Mouse (Mus musculus) forebrain, postnatal 0 days (tissue): Measurements from ENCODE around the gene Grin2c. TPM values are rescaled to one million over a fixed set of nuclear protein-coding genes. Genes with fewer than 3 reads are reported as not detected.

Source experiments
- ATAC-seq: fragments of 200-750 bp; cut with Nextera tagmentation; 2 replicates; pipeline ENCODE4 v1.8.0; 2017; ENCODE audit warnings: mild to moderate bottlenecking, moderate library complexity
- DNase-seq: peaks from one replicate; pipeline ENCODE4 v3.0.0-alpha.2; 2015
- H3K27ac ChIP-seq: fragments of 300-500 bp; sonication (generic); 2 replicates; pipeline ENCODE4 v1.5.1; 2014; ENCODE audit warnings: low read depth, mild to moderate bottlenecking, antibody characterized with exemption, low read length, moderate library complexity, mixed read lengths
- H3K27me3 ChIP-seq: fragments of 300-500 bp; sonication (generic); 2 replicates; pipeline ENCODE4 v1.6.1; 2014; ENCODE audit warnings: mild to moderate bottlenecking, low read length, mixed read lengths; ENCODE audit not compliant: insufficient read depth
- H3K36me3 ChIP-seq: fragments of 300-500 bp; sonication (generic); 2 replicates; pipeline ENCODE4 v1.6.1; 2014; ENCODE audit warnings: mild to moderate bottlenecking, moderate library complexity; ENCODE audit not compliant: insufficient read depth
- H3K4me1 ChIP-seq: fragments of 300-500 bp; sonication (generic); 2 replicates; pipeline ENCODE4 v1.6.1; 2014; ENCODE audit warnings: antibody characterized with exemption; ENCODE audit not compliant: insufficient read depth
- H3K4me2 ChIP-seq: fragments of 300-500 bp; sonication (generic); 2 replicates; pipeline ENCODE4 v1.6.1; 2014; ENCODE audit warnings: low read depth, mild to moderate bottlenecking, moderate library complexity
- H3K4me3 ChIP-seq: fragments of 300-500 bp; sonication (generic); 2 replicates; pipeline ENCODE4 v1.5.1; 2014; ENCODE audit warnings: low read depth, low read length, mixed read lengths
- H3K9ac ChIP-seq: fragments of 300-500 bp; sonication (generic); 2 replicates; pipeline ENCODE4 v1.6.1; 2014; ENCODE audit warnings: mild to moderate bottlenecking
- H3K9me3 ChIP-seq: fragments of 300-500 bp; sonication (generic); 2 replicates; pipeline ENCODE4 v1.6.1; 2016; ENCODE audit warnings: low read length
- CTCF ChIP-seq: sonication (generic); IDR thresholded peaks from 2 replicates; pipeline ENCODE4 v1.5.1; 2016; ENCODE audit warnings: antibody characterized with exemption, control low read depth, low read depth
- WGBS: fragments of 180-500 bp; shearing (Covaris S2); extraction: QIAGEN DNeasy Blood & Tissue Kit; methylation state at CpG from one replicate; pipeline ENCODE4 v1.1.7; 2014; 5-methylcytosine and 5-hydroxymethylcytosine counted together
- polyA plus RNA-seq: library from polyadenylated mRNA; unstranded; fragments of >200 nt; fragmentation: Nextera tagmentation; extraction: Ambion mirVana; gene quantifications from 2 replicates; pipeline ENCODE4 v1.2.1, GENCODE M21; 2015
- total RNA-seq: library from RNA; depleted of rRNA; stranded (reverse); fragments of >200 nt; gene quantifications from 2 replicates; pipeline ENCODE4 v1.2.3, GENCODE M21; 2014

Gene Grin2c
- total and polyA plus RNA-seq, 2 experiments from 2014 or later = 0.48 to 1.6 TPM

DNA sequence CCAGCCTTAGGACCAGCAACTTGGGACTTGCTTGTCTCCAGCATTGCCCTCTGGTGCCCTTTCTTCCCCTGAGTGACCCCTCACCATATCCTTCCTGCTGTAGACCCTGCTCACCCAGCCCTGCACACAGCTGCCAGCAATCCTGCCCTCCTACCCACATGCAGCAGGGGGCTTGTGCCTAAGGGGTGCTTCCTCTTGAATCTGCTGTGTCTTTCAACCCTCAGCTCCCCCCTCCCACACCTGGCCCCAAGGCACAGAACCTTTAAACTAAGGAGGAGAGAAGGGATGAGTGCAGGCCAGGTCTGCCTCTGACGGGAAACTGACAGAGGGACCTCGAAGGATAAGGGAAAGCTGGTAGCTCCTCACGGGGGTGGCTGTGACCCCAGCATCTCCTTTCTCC, 24.3 kb downstream of the Grin2c start:
- Histone ChIP-seq H3K4me3 (no peak overlapping the region), H3K9me3 (no peaks in the 10 kb centered on the region), H3K27me3 (no peaks in the 10 kb centered on the region; the same call in 1 of the 2 replicates), H3K9ac (no peak overlapping the region), H3K36me3 (peaks cover 22% of the 10 kb centered on the region), H3K4me1 (no peaks in the 10 kb centered on the region; the same call in 1 of the 2 replicates), H3K27ac (no peak overlapping the region), H3K4me2 (no peak overlapping the region)
- no peak for DNase-seq
- TF ChIP-seq CTCF = no peak
- no peak for ATAC-seq
- 82% methylated on average over 3 of the region's 3 CpGs for WGBS

DNA sequence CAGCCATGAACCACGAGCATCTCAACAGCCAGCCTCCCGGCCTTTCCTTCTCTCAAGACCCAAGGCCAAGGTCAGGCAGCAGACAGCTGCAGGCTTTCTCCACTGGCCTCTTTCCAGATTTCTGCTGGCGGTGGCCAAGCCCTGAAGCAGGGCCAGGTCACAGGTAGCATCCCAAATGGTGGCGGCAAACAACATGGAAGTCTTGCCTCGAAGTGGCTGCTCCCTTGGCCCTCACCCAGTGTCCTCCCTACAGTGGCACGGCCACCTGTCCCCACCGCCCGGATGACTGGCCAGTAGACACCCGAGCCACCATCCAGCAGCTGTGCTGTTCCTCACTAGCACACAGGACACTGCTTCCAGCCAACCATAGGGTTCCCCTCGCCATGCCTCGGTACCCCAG, 25.6 kb downstream of the Grin2c start:
- Histone ChIP-seq H3K27ac (no peak overlapping the region), H3K9ac (no peak overlapping the region), H3K4me3 (no peak overlapping the region), H3K9me3 (no peaks in the 10 kb centered on the region), H3K4me1 (no peaks in the 10 kb centered on the region), H3K36me3 (peaks cover 22% of the 10 kb centered on the region), H3K4me2 (no peak overlapping the region), H3K27me3 (no peaks in the 10 kb centered on the region)
- WGBS = 86% methylated on average over 11 of the region's 11 CpGs
- TF ChIP-seq CTCF = no peak
- no peak for ATAC-seq
- no peak for DNase-seq

DNA sequence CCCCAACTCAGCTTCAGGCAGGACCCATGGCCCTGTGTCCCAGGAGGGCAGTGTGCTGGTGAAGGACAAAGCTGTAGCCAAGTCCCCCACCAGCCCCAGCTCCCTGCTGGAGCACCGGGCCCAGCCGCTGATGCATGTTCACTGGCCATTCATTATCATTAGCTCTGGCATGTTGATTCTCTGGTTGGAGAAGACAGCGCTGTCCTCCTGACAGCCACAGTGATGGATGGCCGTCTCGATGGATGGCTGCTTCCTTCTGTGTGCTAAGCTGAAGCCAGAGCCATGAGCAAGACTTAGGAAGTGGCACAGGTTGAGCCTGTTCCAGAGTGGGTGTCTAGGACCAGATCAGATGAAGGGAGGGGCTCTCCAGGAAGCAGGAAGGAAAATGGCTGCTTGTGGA, 30.5 kb downstream of the Grin2c start:
- Histone ChIP-seq H3K27ac (no peak overlapping the region), H3K4me1 (peaks cover 8% of the 10 kb centered on the region), H3K4me2 (no peak overlapping the region), H3K9me3 (no peaks in the 10 kb centered on the region), H3K27me3 (no peaks in the 10 kb centered on the region), H3K4me3 (no peak overlapping the region), H3K36me3 (no peaks in the 10 kb centered on the region; the same call in 1 of the 2 replicates), H3K9ac (no peak overlapping the region)
- WGBS = 75% methylated on average over 5 of the region's 5 CpGs
- DNase-seq (no peak), ATAC-seq (no peak)
- no peak for TF ChIP-seq CTCF

DNA sequence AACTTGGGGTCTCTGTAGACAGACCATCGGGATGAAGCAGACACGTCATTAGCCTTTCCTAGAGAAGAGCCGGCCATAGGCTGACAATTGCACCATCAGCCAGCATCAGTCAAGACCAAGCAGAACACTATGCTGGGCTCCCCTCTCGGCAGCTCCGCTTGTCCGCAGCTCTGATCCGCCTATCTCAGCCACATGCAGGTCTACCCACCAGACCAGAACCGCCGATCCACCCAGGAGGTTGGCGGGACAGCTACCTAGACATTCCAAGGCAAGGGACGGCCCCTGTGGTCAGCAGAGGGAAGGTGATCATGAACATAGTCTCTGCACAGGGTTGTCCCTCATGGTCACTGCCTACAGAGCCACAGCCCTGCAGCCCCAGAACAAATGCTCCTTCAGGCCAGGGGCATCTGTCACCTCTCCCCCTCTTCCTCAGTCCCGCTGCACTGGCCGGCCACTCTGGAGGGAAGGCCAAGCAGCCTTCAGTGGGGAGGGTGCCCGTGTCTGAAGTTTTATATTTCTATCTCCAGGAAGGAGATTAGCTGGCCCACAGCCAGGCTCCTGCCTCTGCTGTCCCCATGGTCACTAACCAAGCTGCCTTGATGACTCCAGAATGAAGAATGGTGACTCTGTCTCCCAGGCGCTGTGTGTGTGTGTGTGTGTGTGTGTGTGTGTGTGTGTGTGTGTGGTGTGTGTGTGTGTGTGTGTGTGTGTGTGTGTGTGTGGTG, 32.6 kb downstream of the Grin2c start:
- ATAC-seq (no peak), DNase-seq (no peak)
- no peaks in the 10 kb centered on the region for H3K9me3 ChIP-seq
- WGBS = 80% methylated on average over 15 of the region's 15 CpGs
- TF ChIP-seq CTCF = no peak
- H3K4me3 ChIP-seq = no peak overlapping the region
- H3K27ac ChIP-seq = no peak overlapping the region
- no peaks in the 10 kb centered on the region for H3K27me3 ChIP-seq
- H3K4me1 ChIP-seq = peaks cover 12% of the 10 kb centered on the region
- H3K4me2 ChIP-seq = no peak overlapping the region
- H3K9ac ChIP-seq = no peak overlapping the region
- H3K36me3 ChIP-seq = no peaks in the 10 kb centered on the region; the same call in 1 of the 2 replicates

DNA sequence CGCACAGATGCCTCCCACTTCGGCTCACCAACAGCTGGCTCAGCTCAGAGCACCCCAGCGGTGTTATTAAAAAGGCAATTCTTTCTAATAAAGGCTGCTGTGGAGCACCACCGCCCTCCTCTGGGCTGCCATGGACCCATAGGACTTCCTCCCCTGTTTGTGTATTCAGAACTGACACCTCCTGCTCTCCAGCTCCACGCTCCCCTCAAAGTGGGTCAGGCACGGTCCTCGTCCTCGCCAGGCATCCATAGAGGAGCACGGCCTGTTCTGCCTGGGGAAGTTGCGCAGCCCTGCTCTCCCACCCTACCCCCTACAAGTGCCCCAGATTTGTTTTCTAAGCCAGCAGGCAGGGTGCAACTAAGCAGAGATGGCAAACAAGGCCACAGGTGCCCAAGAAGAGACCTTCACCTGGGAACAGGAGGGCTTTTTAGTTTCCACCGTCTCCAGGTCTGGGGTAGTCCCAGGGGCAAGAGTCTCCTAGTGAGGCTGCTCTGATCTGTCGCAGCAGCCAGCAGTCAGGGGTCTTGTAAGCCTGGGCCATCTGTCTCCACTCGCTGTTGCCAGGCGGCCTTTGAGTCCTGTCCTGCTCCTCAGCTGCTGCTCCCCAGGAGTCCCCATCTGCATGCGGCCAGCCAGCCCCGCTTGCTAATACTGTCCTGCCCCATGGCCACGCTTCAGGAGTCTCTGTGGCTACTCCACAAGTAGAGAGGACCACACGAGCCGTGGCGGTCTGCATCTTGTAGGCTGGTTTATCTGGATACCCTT, 33.3 kb downstream of the Grin2c start:
- Histone ChIP-seq H3K4me2 (no peak overlapping the region), H3K27ac (no peak overlapping the region), H3K4me3 (no peak overlapping the region), H3K27me3 (no peaks in the 10 kb centered on the region), H3K4me1 (peaks cover 12% of the 10 kb centered on the region), H3K9me3 (no peaks in the 10 kb centered on the region), H3K9ac (no peak overlapping the region), H3K36me3 (no peaks in the 10 kb centered on the region; the same call in 1 of the 2 replicates)
- ATAC-seq = peak; percentile 61
- WGBS = 50% methylated on average over 20 of the region's 20 CpGs
- peak; percentile 39 for TF ChIP-seq CTCF
- DNase-seq = no peak

DNA sequence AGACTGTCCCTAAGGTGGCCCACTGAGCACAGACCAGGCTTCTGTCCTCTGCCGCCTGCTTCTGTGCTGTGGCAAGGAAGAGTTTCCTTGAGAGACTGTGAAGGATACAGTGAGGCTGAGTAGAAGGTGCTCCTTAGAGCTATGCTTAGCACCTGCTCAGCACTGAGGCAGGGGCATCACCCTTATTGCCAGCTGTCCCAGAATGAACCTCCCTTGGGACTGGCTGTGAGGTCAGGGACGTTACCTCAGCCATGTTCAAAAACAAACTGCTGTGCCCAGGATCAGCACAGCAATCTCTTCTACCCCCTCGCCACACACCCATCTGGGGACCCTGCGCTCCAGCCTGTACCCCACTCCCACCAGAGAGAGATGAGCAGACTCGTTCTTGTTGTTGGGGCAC, 34.2 kb downstream of the Grin2c start:
- peaks cover 14% of the 10 kb centered on the region for H3K4me1 ChIP-seq
- H3K9ac ChIP-seq = no peak overlapping the region
- 87% methylated on average over 5 of the region's 5 CpGs for WGBS
- no peaks in the 10 kb centered on the region; the same call in 1 of the 2 replicates for H3K36me3 ChIP-seq
- H3K9me3 ChIP-seq = no peaks in the 10 kb centered on the region
- no peak for DNase-seq
- TF ChIP-seq CTCF = no peak
- H3K4me2 ChIP-seq = no peak overlapping the region
- no peak overlapping the region for H3K4me3 ChIP-seq
- H3K27me3 ChIP-seq = no peaks in the 10 kb centered on the region
- no peak overlapping the region for H3K27ac ChIP-seq
- no peak for ATAC-seq

DNA sequence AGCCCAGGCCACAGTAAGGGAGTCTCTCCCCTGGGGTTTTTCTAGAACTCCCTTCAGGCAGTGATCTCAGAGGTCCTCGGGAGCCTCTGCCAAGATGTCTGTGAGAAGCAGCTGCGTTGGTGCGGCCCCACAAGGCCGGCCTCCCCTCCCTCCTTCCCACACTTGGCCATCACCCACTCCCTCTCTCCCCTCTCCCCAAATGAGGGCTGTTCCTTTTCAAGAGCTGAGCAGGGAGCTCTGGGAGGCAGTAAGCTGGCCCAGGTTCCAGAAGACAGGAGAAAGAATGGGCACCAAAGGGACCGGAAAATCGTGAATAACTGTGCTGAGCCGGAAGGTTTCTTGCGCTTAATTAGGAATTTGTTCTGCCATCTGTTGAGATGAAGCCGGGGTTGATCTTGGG, 35.1 kb downstream of the Grin2c start:
- H3K27me3 ChIP-seq = no peaks in the 10 kb centered on the region
- peak; percentile 40 for ATAC-seq
- no peak overlapping the region for H3K9ac ChIP-seq
- no peaks in the 10 kb centered on the region; the same call in 1 of the 2 replicates for H3K36me3 ChIP-seq
- WGBS = 23% methylated on average over 9 of the region's 9 CpGs
- peak; percentile 58 for DNase-seq
- TF ChIP-seq CTCF = no peak
- H3K27ac ChIP-seq = 0 out of 2 replicates have a peak overlapping the region, but pooled peaks have one; percentile 48
- H3K4me1 ChIP-seq = peaks cover 20% of the 10 kb centered on the region
- no peak overlapping the region for H3K4me3 ChIP-seq
- H3K4me2 ChIP-seq = no peak overlapping the region
- H3K9me3 ChIP-seq = no peaks in the 10 kb centered on the region
